Mouse (Mus musculus): ENCODE data around the gene Nwd2.

- no peak for TF ChIP-seq CTCF (IDR thresholded peaks at IDR 0.05; ENCODE audit: extremely low read depth, insufficient read length, insufficient replicate concordance, low read depth, low read length)
- TF ChIP-seq POLR2A (IDR thresholded peaks at IDR 0.05; ENCODE audit: low read depth, low read length): no peak
Observed at GRCm38 (mm10) chr5:63819519-63819918, 170.6 kb downstream of the Nwd2 start.
